Mouse (Mus musculus) ES-E14 (cell line): ENCODE measurements around the gene Dok4.

Experiments
- CHD2 ChIP-seq: IDR thresholded peaks from 2 replicates; pipeline ENCODE4 v1.6.1; 2014; ENCODE audit warnings: mild to moderate bottlenecking, low read depth, low read length, inconsistent platforms
- HCFC1 ChIP-seq: IDR thresholded peaks from 2 replicates; pipeline ENCODE4 v1.6.1; 2012; ENCODE audit warnings: low read length, inconsistent platforms, borderline replicate concordance; ENCODE audit not compliant: insufficient read depth
- MAFK ChIP-seq: IDR thresholded peaks from 2 replicates; pipeline ENCODE4 v1.6.1; 2014; ENCODE audit warnings: mild to moderate bottlenecking, low read depth, low read length, inconsistent platforms; ENCODE audit not compliant: insufficient read depth
- ZC3H11A ChIP-seq: IDR thresholded peaks from 2 replicates; pipeline ENCODE4 v1.6.1; 2012; ENCODE audit warnings: low read depth, mild to moderate bottlenecking, inconsistent platforms, low read length, borderline replicate concordance

GRCm38 (mm10) chr8:94871108-94871894, 4.8 kb downstream of the Dok4 start:
- TF ChIP-seq HCFC1 (no peak), ZC3H11A (no peak), CHD2 (no peak), MAFK (no peak)
